ENCODE assay signal across 7 mouse cellular contexts in genomic region chr10:81298369-81299100, GRCm38 (mm10). TPM values are rescaled to one million over a fixed set of nuclear protein-coding genes. Genes with fewer than 3 reads are reported as not detected.
DNase-seq lines count a peak whose midpoint lies in the region; ATAC-seq and TF ChIP-seq lines count a peak whose summit lies in the region.

No protein-coding gene starts in this region.

- peak overlapping the region; percentile 13; the same call in 1 of the 2 replicates for H3K4me2 ChIP-seq in kidney, embryonic 15.5 days
- no peak overlapping the region for H3K4me2 ChIP-seq in midbrain, postnatal 0 days (ENCODE audit: low read depth, low read length, poor library complexity, severe bottlenecking)

- H3K27ac ChIP-seq in kidney, embryonic 15.5 days = peak overlapping the region; percentile 86
- H3K27ac ChIP-seq in midbrain, postnatal 0 days (ENCODE audit: low read depth, low read length) = no peak overlapping the region

- H3K9ac ChIP-seq in kidney, embryonic 15.5 days = no peak overlapping the region
- no peak overlapping the region for H3K9ac ChIP-seq in midbrain, postnatal 0 days (replicated peaks; ENCODE audit: low read length, poor library complexity, severe bottlenecking)

- H3K9me3 ChIP-seq in kidney, embryonic 15.5 days (replicated peaks) = no peaks in the 10 kb centered on the region
- H3K9me3 ChIP-seq in midbrain, postnatal 0 days (ENCODE audit: low read length) = no peaks in the 10 kb centered on the region

- no peaks in the 10 kb centered on the region for H3K36me3 ChIP-seq in kidney, embryonic 15.5 days
- H3K36me3 ChIP-seq in midbrain, postnatal 0 days (ENCODE audit: insufficient read depth, low read length) = no peaks in the 10 kb centered on the region

- H3K4me3 ChIP-seq in kidney, embryonic 15.5 days (replicated peaks) = no peak overlapping the region
- H3K4me3 ChIP-seq in midbrain, postnatal 0 days (ENCODE audit: low read depth, low read length) = no peak overlapping the region

- H3K4me1 ChIP-seq in kidney, embryonic 15.5 days = peaks cover 88% of the 10 kb centered on the region
- H3K4me1 ChIP-seq in midbrain, postnatal 0 days (ENCODE audit: insufficient read depth, low read length) = peaks cover 18% of the 10 kb centered on the region

- no peak for DNase-seq in kidney, postnatal 4 days
- peak; percentile 61 for DNase-seq in T-cell, adult 2 months (ENCODE audit: low spot score)
- DNase-seq in induced T-regulatory cell, adult 2 months (ENCODE audit: low read depth) = peak; percentile 81
- DNase-seq in naive thymus-derived CD4-positive, alpha-beta T cell, adult 2 months (ENCODE audit: low read depth) = peak; percentile 60
- no peak for DNase-seq in adrenal gland, postnatal 14 days
- no peak for DNase-seq in midbrain, postnatal 0 days (ENCODE audit: low spot score)

- TF ChIP-seq CTCF in midbrain, postnatal 0 days (IDR thresholded peaks at IDR 0.05) = no peak

- no peak for ATAC-seq in kidney, embryonic 15.5 days (replicated peaks; ENCODE audit: low FRiP score)
- no peak for ATAC-seq in midbrain, postnatal 0 days (ENCODE audit: low FRiP score)

- H3K27me3 ChIP-seq in kidney, embryonic 15.5 days = no peaks in the 10 kb centered on the region
- H3K27me3 ChIP-seq in midbrain, postnatal 0 days (ENCODE audit: insufficient read depth, low read length) = no peaks in the 10 kb centered on the region

- WGBS in kidney, embryonic 15.5 days = 88% methylated on average over 17 of the region's 17 CpGs
- WGBS in midbrain, postnatal 0 days = 95% methylated on average over 17 of the region's 17 CpGs

RNA-seq across cellular contexts. Expression of gene Pip5k1c, which starts 5.8 kb away (rescaled TPM):
- polyA plus RNA-seq in kidney, embryonic 15.5 days (2015; fragmentation: Nextera tagmentation; extraction: Ambion mirVana) = 51.0 and 61.3 TPM in 2 replicates
- 38.7 and 46.9 TPM in 2 replicates for total RNA-seq in adrenal gland, postnatal 14 days (2021)
- 248 and 256 TPM in 2 replicates for total RNA-seq in midbrain, postnatal 0 days (2014; rRNA removed)
- 125 and 129 TPM in 2 replicates for polyA plus RNA-seq in midbrain, postnatal 0 days (2015; fragmentation: Nextera tagmentation; extraction: Ambion mirVana)

RNA-seq across cellular contexts. Expression of gene Tjp3, which starts 7.2 kb away (rescaled TPM):
- 15.9 and 18.1 TPM in 2 replicates for polyA plus RNA-seq in kidney, embryonic 15.5 days (2015; fragmentation: Nextera tagmentation; extraction: Ambion mirVana)
- total RNA-seq in adrenal gland, postnatal 14 days (2021) = 0.90 and 1.6 TPM in 2 replicates
- total RNA-seq in midbrain, postnatal 0 days (2014; rRNA removed) = 6.5 and 9.2 TPM in 2 replicates
- 5.1 and 6.3 TPM in 2 replicates for polyA plus RNA-seq in midbrain, postnatal 0 days (2015; fragmentation: Nextera tagmentation; extraction: Ambion mirVana)

RNA-seq across cellular contexts. Expression of gene Cactin, which starts 22.4 kb away (rescaled TPM):
- 38.8 and 44.2 TPM in 2 replicates for polyA plus RNA-seq in kidney, embryonic 15.5 days (2015; fragmentation: Nextera tagmentation; extraction: Ambion mirVana)
- total RNA-seq in adrenal gland, postnatal 14 days (2021) = 33.1 and 40.7 TPM in 2 replicates
- total RNA-seq in midbrain, postnatal 0 days (2014; rRNA removed) = 19.5 and 22.7 TPM in 2 replicates
- polyA plus RNA-seq in midbrain, postnatal 0 days (2015; fragmentation: Nextera tagmentation; extraction: Ambion mirVana) = 18.4 and 20.2 TPM in 2 replicates

RNA-seq across cellular contexts. Expression of gene Tbxa2r, which starts 30.0 kb away (rescaled TPM):
- polyA plus RNA-seq in kidney, embryonic 15.5 days (2015; fragmentation: Nextera tagmentation; extraction: Ambion mirVana) = 14.4 and 18.3 TPM in 2 replicates
- total RNA-seq in adrenal gland, postnatal 14 days (2021) = 38.6 and 47.0 TPM in 2 replicates
- 4.3 and 7.0 TPM in 2 replicates for total RNA-seq in midbrain, postnatal 0 days (2014; rRNA removed)
- 3.8 and 4.7 TPM in 2 replicates for polyA plus RNA-seq in midbrain, postnatal 0 days (2015; fragmentation: Nextera tagmentation; extraction: Ambion mirVana)

RNA-seq across cellular contexts. Expression of gene Apba3, which starts 31.8 kb away (rescaled TPM):
- polyA plus RNA-seq in kidney, embryonic 15.5 days (2015; fragmentation: Nextera tagmentation; extraction: Ambion mirVana) = 59.7 and 63.4 TPM in 2 replicates
- total RNA-seq in adrenal gland, postnatal 14 days (2021) = 95.0 and 100 TPM in 2 replicates
- 45.0 and 64.8 TPM in 2 replicates for total RNA-seq in midbrain, postnatal 0 days (2014; rRNA removed)
- 25.0 and 25.2 TPM in 2 replicates for polyA plus RNA-seq in midbrain, postnatal 0 days (2015; fragmentation: Nextera tagmentation; extraction: Ambion mirVana)

Comparison
In these comparisons a context has a peak if more than half of its experiments do, and no peak if none do; other contexts are left out.
1. DNase-seq: peak in T-cell, adult 2 months (single experiment), induced T-regulatory cell, adult 2 months (single experiment) and naive thymus-derived CD4-positive, alpha-beta T cell, adult 2 months (single experiment); none in kidney, postnatal 4 days (0 of 2), adrenal gland, postnatal 14 days (single experiment) and midbrain, postnatal 0 days (single experiment).